Mouse (Mus musculus) kidney, adult 2 months (tissue): Measurements from ENCODE around the gene Fhod1. TPM values are rescaled to one million over a fixed set of nuclear protein-coding genes. Genes with fewer than 3 reads are reported as not detected.

Source experiments
- DNase-seq: peaks from one replicate; pipeline ENCODE4 v3.0.0; 2021
- H3K27ac ChIP-seq: fragments of 200-500 bp; 2 replicates; pipeline ENCODE4 v1.5.1; 2012; ENCODE audit warnings: low read depth, low read length, control low read depth, inconsistent platforms; ENCODE audit not compliant: insufficient read depth
- H3K27me3 ChIP-seq: fragments of 200-500 bp; replicated peaks from 2 replicates; pipeline ENCODE4 v1.6.1; 2012; ENCODE audit warnings: mild to moderate bottlenecking, moderate library complexity, low read length, inconsistent platforms; ENCODE audit not compliant: control insufficient read depth, insufficient read depth
- H3K36me3 ChIP-seq: fragments of 200-500 bp; 2 replicates; pipeline ENCODE4 v1.6.1; 2012; ENCODE audit warnings: mild to moderate bottlenecking, moderate library complexity, low read length, inconsistent platforms; ENCODE audit not compliant: control insufficient read depth, insufficient read depth
- H3K4me1 ChIP-seq: fragments of 200-500 bp; 2 replicates; pipeline ENCODE4 v1.6.1; 2011; ENCODE audit warnings: low read length; ENCODE audit not compliant: control insufficient read depth, insufficient read depth
- H3K4me3 ChIP-seq: fragments of 200-500 bp; 2 replicates; pipeline ENCODE4 v1.5.1; 2011; ENCODE audit warnings: mild to moderate bottlenecking, low read depth, low read length, control low read depth; ENCODE audit not compliant: insufficient read depth
- CTCF ChIP-seq: fragments of 200-500 bp; conservative IDR thresholded peaks from 2 replicates; pipeline ENCODE4 v1.5.1; 2011; ENCODE audit warnings: low read depth, mild to moderate bottlenecking, control low read depth, low read length, moderate library complexity, mixed read lengths; ENCODE audit not compliant: insufficient read depth, insufficient read length
- POLR2A ChIP-seq: fragments of 200-500 bp; IDR thresholded peaks from one replicate; pipeline ENCODE4 v1.6.1; 2011; ENCODE audit warnings: low read depth, low read length, control low read depth
- WGBS: fragments of 180-500 bp; shearing (Covaris S2); methylation state at CpG from one replicate; pipeline ENCODE4 v1.1.7; 2018; 5-methylcytosine and 5-hydroxymethylcytosine counted together
- polyA plus RNA-seq: library from polyadenylated mRNA; depleted of rRNA; stranded (reverse); fragments of >200 nt; gene quantifications from 2 replicates; pipeline ENCODE4 v1.2.3, GENCODE M21; 2012

Fhod1 gene
- polyA plus RNA-seq, 1 experiment, result 20.0 TPM

GRCm38 (mm10) chr8:105326968-105327367, 20.8 kb downstream of the Fhod1 start:
- whole genome bisulfite sequencing, result 23% methylated on average over 6 of the region's 6 CpGs
- no peak for DNase-seq
- Histone ChIP-seq H3K36me3 (peaks cover 7% of the 10 kb centered on the region), H3K27me3 (no peaks in the 10 kb centered on the region), H3K27ac (0 out of 2 replicates have a peak overlapping the region, but pooled peaks have one; percentile 58), H3K4me1 (peaks cover 15% of the 10 kb centered on the region), H3K4me3 (peak overlapping the region; percentile 94)
- TF ChIP-seq CTCF (no peak), POLR2A (no peak)

- Histone ChIP-seq H3K27me3 (no peaks in the 10 kb centered on the region), H3K4me1 (peaks cover 15% of the 10 kb centered on the region), H3K36me3 (peaks cover 7% of the 10 kb centered on the region), H3K4me3 (peak within 1 kb of the TSS; percentile 94), H3K27ac (peak within 1 kb of the TSS; percentile 58)
- TF ChIP-seq CTCF (peak; percentile 43), POLR2A (peak; percentile 77)
- peak; percentile 98 for DNase-seq
- 1% methylated on average over 36 of the region's 36 CpGs for WGBS
Measured at GRCm38 (mm10) chr8:105326141-105326672, 21.5 kb downstream of the Fhod1 start, which contains the start of the genes Lrrc29 and Tmem208. TSS of gene Lrrc29 (minus strand) at chr8:105326278. TSS of gene Tmem208 (plus strand) at chr8:105326354.

GRCm38 (mm10) chr8:105325641-105326093, 22.1 kb downstream of the Fhod1 start:
- H3K4me3 ChIP-seq, result peak overlapping the region; percentile 94
- peaks cover 5% of the 10 kb centered on the region for H3K36me3 ChIP-seq
- under 1% methylated on average over 12 of the region's 12 CpGs for WGBS
- TF ChIP-seq CTCF, result no peak
- no peak for DNase-seq
- H3K4me1 ChIP-seq, result peaks cover 15% of the 10 kb centered on the region
- no peak overlapping the region for H3K27ac ChIP-seq
- H3K27me3 ChIP-seq, result no peaks in the 10 kb centered on the region

DNA sequence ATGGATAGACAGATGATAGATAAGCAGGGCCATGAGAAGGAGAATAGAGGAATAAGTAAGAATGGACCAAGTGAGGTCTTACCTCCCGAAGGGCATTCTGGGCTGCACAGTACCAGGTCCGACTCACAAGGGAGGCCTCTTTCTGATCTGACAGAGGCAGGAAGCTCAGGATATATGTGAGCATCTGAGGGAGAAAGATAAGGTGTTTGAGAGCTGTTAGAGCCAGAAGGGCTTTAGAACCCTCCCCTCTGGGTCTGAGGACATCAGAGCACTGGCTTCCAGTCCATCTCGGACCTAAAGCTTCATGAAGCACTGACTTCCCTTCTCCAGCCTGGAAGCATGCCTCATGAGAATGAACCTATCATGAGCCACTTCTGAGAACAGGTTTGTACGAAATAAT, 24.6 kb downstream of the Fhod1 start:
- H3K4me1 ChIP-seq, result peaks cover 11% of the 10 kb centered on the region
- WGBS, result 85% methylated on average over 4 of the region's 4 CpGs
- H3K27me3 ChIP-seq, result no peaks in the 10 kb centered on the region
- TF ChIP-seq CTCF, result no peak
- no peak for TF ChIP-seq POLR2A
- DNase-seq, result no peak
- H3K27ac ChIP-seq, result no peak overlapping the region
- H3K36me3 ChIP-seq, result no peaks in the 10 kb centered on the region; the same call in 1 of the 2 replicates
- no peak overlapping the region for H3K4me3 ChIP-seq

DNA sequence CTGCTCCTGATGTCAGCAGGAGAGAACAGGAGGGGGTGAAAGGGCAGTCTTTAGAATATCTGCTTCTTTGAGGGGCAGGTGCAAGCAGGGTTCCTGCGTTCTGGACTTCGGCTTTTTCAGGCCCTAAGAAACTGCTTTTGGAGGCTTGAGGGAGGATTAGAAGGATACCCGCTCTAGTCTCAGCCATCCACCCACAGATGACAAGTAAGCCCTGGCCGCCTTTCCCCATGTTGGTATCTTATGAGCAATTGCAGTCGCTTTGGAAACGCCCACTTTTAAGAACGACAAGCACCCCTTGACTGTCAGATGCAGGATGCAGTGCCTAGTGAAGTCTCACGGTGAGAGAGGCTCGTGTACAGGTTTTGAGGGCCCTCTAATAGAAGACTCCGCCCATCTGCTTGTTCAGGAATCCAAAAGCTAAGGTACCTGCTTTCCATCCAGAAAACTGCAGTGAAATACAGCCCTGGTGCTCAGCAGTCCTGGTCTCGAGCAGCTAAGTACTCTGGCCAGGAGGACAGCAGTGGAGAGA, 29.0 kb downstream of the Fhod1 start:
- H3K27me3 ChIP-seq, result no peaks in the 10 kb centered on the region
- no peaks in the 10 kb centered on the region for H3K36me3 ChIP-seq
- no peaks in the 10 kb centered on the region for H3K4me1 ChIP-seq
- TF ChIP-seq CTCF (no peak), POLR2A (no peak)
- no peak for DNase-seq
- no peak overlapping the region for H3K4me3 ChIP-seq
- WGBS, result 89% methylated on average over 11 of the region's 11 CpGs
- no peak overlapping the region for H3K27ac ChIP-seq

DNA sequence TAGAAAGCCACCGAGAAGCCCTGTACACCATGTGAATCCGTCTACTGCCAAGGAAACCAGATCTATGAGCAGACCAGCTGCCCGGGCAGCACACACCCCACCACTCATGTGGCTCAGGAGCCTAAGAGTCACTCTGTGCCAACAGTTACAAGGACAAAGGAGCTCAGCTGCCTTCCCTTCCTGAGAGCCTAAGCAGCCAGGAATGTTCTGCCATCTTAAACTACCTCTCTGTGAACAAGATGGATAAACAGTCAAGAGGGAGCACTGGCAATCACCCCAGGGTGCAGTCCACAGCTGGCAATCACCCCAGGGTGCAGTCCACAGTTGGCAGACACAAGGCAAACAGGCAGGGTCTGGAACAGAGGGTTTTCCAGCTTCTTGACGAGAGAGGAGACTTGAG, 29.8 kb downstream of the Fhod1 start:
- WGBS, result 91% methylated on average over 4 of the region's 4 CpGs
- TF ChIP-seq CTCF, result no peak
- no peak for TF ChIP-seq POLR2A
- no peak for DNase-seq
- Histone ChIP-seq H3K4me3 (no peak overlapping the region), H3K36me3 (no peaks in the 10 kb centered on the region), H3K27ac (no peak overlapping the region), H3K4me1 (no peaks in the 10 kb centered on the region), H3K27me3 (no peaks in the 10 kb centered on the region)

GRCm38 (mm10) chr8:105315073-105315769, 32.5 kb downstream of the Fhod1 start:
- no peak for DNase-seq
- Histone ChIP-seq H3K4me1 (no peaks in the 10 kb centered on the region), H3K36me3 (no peaks in the 10 kb centered on the region), H3K4me3 (no peak overlapping the region), H3K27ac (no peak overlapping the region), H3K27me3 (no peaks in the 10 kb centered on the region)
- 87% methylated on average over 18 of the region's 18 CpGs for WGBS
- TF ChIP-seq CTCF (no peak), POLR2A (no peak)
